22 mouse cellular contexts compared by ENCODE assay signal in the genomic region with DNA sequence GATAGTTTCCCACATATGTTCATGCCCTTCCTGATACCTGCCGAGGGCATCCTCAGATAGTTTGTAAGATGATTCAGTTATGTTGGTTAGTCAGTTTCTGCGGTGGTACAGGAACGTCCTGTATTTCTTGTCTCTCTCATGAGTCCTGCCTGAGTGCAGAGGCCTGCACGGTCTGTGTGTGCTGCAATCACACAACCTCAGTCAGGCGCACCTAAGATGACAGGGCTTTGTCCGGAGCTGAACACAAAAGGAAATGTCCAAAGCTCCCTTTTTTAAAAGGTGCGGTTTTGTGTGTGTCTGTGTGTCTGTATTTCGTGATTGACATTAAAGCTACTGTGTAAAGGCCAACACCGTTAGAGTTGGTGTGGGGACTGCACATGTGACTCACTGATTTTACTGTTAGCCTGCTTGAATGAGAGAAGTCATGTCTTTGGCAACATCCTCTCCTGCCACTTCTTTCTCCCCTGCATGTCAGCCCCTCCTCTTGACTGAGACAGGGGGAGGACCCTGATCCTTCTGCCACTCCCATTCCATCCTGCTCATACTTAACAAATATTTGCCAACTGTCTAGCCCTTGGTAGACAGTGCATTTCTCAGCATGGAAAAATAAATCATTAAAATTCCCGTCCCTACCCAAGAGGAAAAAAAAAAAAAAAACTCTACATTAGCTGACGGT. TPM values are rescaled to one million over a fixed set of nuclear protein-coding genes. Genes with fewer than 3 reads are reported as not detected.
DNase-seq lines count a peak whose midpoint lies in the region; ATAC-seq and TF ChIP-seq lines count a peak whose summit lies in the region.
"Had no signal": no experiment of that assay in that cellular context is flagged by ENCODE, and none has a peak within 500 bp of the region (broad histone marks: within the 10 kb centered on the region; RNA-seq: fewer than 3 reads in every experiment).

No protein-coding gene starts in this region.

- no peak overlapping the region for H3K9ac ChIP-seq in intestine, embryonic 14.5 days (ENCODE audit: low read length)
- no peak overlapping the region for H3K9ac ChIP-seq in intestine, embryonic 16.5 days (ENCODE audit: low read depth, low read length)
- no peak overlapping the region for H3K9ac ChIP-seq in liver, postnatal 0 days (replicated peaks)
- H3K9ac ChIP-seq in liver, embryonic 11.5 days (ENCODE audit: low read depth, low read length) = no peak overlapping the region
- H3K9ac ChIP-seq: embryonic facial prominence, embryonic 12.5 days; forebrain, embryonic 12.5 days; forebrain, embryonic 15.5 days; hindbrain, embryonic 13.5 days had no signal

- H3K4me1 ChIP-seq in intestine, embryonic 14.5 days (replicated peaks; ENCODE audit: control insufficient read depth, insufficient read depth, low read length) = no peaks in the 10 kb centered on the region
- no peaks in the 10 kb centered on the region; the same call in 1 of the 2 replicates for H3K4me1 ChIP-seq in intestine, embryonic 16.5 days (ENCODE audit: control insufficient read depth, insufficient read depth, low read length)
- no peaks in the 10 kb centered on the region for H3K4me1 ChIP-seq in liver, postnatal 0 days (ENCODE audit: insufficient read depth)
- no peaks in the 10 kb centered on the region for H3K4me1 ChIP-seq in liver, embryonic 11.5 days (replicated peaks; ENCODE audit: control insufficient read depth, insufficient read depth, low read length)
- H3K4me1 ChIP-seq in kidney, adult 2 months (ENCODE audit: control insufficient read depth, insufficient read depth, low read length) = no peaks in the 10 kb centered on the region
- H3K4me1 ChIP-seq: embryonic facial prominence, embryonic 12.5 days; forebrain, embryonic 12.5 days; forebrain, embryonic 15.5 days; hindbrain, embryonic 10.5 days; hindbrain, embryonic 13.5 days had no signal

- H3K36me3 ChIP-seq in intestine, embryonic 14.5 days (ENCODE audit: control insufficient read depth, insufficient read depth, low read length) = no peaks in the 10 kb centered on the region
- H3K36me3 ChIP-seq in intestine, embryonic 16.5 days (ENCODE audit: control insufficient read depth, insufficient read depth, low read length) = no peaks in the 10 kb centered on the region
- H3K36me3 ChIP-seq in liver, postnatal 0 days (replicated peaks; ENCODE audit: insufficient read depth, low read length) = peaks cover 2% of the 10 kb centered on the region; the same call in 1 of the 2 replicates
- H3K36me3 ChIP-seq in liver, embryonic 11.5 days (ENCODE audit: control insufficient read depth, insufficient read depth, low read length) = no peaks in the 10 kb centered on the region
- H3K36me3 ChIP-seq in kidney, adult 2 months (ENCODE audit: control insufficient read depth, insufficient read depth, low read length) = no peaks in the 10 kb centered on the region
- H3K36me3 ChIP-seq: embryonic facial prominence, embryonic 12.5 days; forebrain, embryonic 12.5 days; forebrain, embryonic 15.5 days; hindbrain, embryonic 10.5 days; hindbrain, embryonic 13.5 days had no signal

- no peaks in the 10 kb centered on the region for H3K9me3 ChIP-seq in intestine, embryonic 14.5 days (ENCODE audit: control insufficient read depth, low read length)
- H3K9me3 ChIP-seq in intestine, embryonic 16.5 days (ENCODE audit: control insufficient read depth, low read length) = no peaks in the 10 kb centered on the region
- no peaks in the 10 kb centered on the region for H3K9me3 ChIP-seq in liver, postnatal 0 days (ENCODE audit: low read length)
- no peaks in the 10 kb centered on the region for H3K9me3 ChIP-seq in liver, embryonic 11.5 days (ENCODE audit: control insufficient read depth, low read length)
- H3K9me3 ChIP-seq: embryonic facial prominence, embryonic 12.5 days; forebrain, embryonic 12.5 days; forebrain, embryonic 15.5 days; hindbrain, embryonic 10.5 days; hindbrain, embryonic 13.5 days had no signal

- H3K27me3 ChIP-seq in intestine, embryonic 14.5 days (replicated peaks; ENCODE audit: control insufficient read depth, insufficient read depth, low read length) = no peaks in the 10 kb centered on the region
- no peaks in the 10 kb centered on the region for H3K27me3 ChIP-seq in intestine, embryonic 16.5 days (replicated peaks; ENCODE audit: control insufficient read depth, insufficient read depth, low read length)
- H3K27me3 ChIP-seq in liver, postnatal 0 days (ENCODE audit: insufficient read depth, low read length) = no peaks in the 10 kb centered on the region
- no peaks in the 10 kb centered on the region for H3K27me3 ChIP-seq in liver, embryonic 11.5 days (replicated peaks; ENCODE audit: control insufficient read depth, insufficient read depth, low read length)
- H3K27me3 ChIP-seq in kidney, adult 2 months (replicated peaks; ENCODE audit: control insufficient read depth, insufficient read depth, low read length) = no peaks in the 10 kb centered on the region
- H3K27me3 ChIP-seq: embryonic facial prominence, embryonic 12.5 days; forebrain, embryonic 12.5 days; forebrain, embryonic 15.5 days; hindbrain, embryonic 13.5 days had no signal

- H3K27ac ChIP-seq in intestine, embryonic 14.5 days (ENCODE audit: low read depth) = no peak overlapping the region
- H3K27ac ChIP-seq in intestine, embryonic 16.5 days (ENCODE audit: low read length) = no peak overlapping the region
- no peak overlapping the region for H3K27ac ChIP-seq in liver, postnatal 0 days (ENCODE audit: low read depth)
- no peak overlapping the region for H3K27ac ChIP-seq in liver, embryonic 11.5 days (ENCODE audit: low read depth, low read length)
- no peak overlapping the region for H3K27ac ChIP-seq in kidney, adult 2 months (ENCODE audit: insufficient read depth, low read depth, low read length)
- H3K27ac ChIP-seq: embryonic facial prominence, embryonic 12.5 days; forebrain, embryonic 12.5 days; forebrain, embryonic 15.5 days; hindbrain, embryonic 10.5 days; hindbrain, embryonic 13.5 days had no signal

- DNase-seq in intestine, embryonic 14.5 days (ENCODE audit: low spot score) = no peak
- DNase-seq in liver, postnatal 0 days = no peak
- DNase-seq in liver, embryonic 11.5 days (ENCODE audit: low spot score) = no peak
- DNase-seq in kidney, adult 2 months = no peak
- no peak for DNase-seq in kidney, adult 8-10 months
- DNase-seq: adrenal gland, adult 8-10 months; adrenal gland, postnatal 36 days; cerebellum, adult 18-20 months; cerebellum, adult 9-10 months; cerebellum, postnatal 14 days; gastrocnemius, postnatal 25 days had no signal

- TF ChIP-seq EP300 in liver, postnatal 0 days (IDR thresholded peaks at IDR 0.05; ENCODE audit: low read depth) = no peak

- no peak overlapping the region for H3K4me3 ChIP-seq in intestine, embryonic 14.5 days (ENCODE audit: low read depth, low read length)
- H3K4me3 ChIP-seq in intestine, embryonic 16.5 days (ENCODE audit: low read length) = no peak overlapping the region
- H3K4me3 ChIP-seq in liver, postnatal 0 days (ENCODE audit: low read depth, low read length) = no peak overlapping the region
- H3K4me3 ChIP-seq in liver, embryonic 11.5 days (ENCODE audit: low read depth, low read length) = no peak overlapping the region
- no peak overlapping the region for H3K4me3 ChIP-seq in kidney, adult 2 months (ENCODE audit: insufficient read depth, low read depth, low read length)
- H3K4me3 ChIP-seq: embryonic facial prominence, embryonic 12.5 days; erythroblast, embryonic 14.5 days; forebrain, embryonic 12.5 days; forebrain, embryonic 15.5 days; hindbrain, embryonic 10.5 days; hindbrain, embryonic 13.5 days had no signal

- TF ChIP-seq CTCF in liver, postnatal 0 days (IDR thresholded peaks at IDR 0.05; ENCODE audit: low read depth) = no peak
- TF ChIP-seq CTCF in kidney, adult 2 months (conservative IDR thresholded peaks at IDR 0.05; ENCODE audit: insufficient read depth, insufficient read length, low read depth, low read length) = no peak

- TF ChIP-seq POLR2A in kidney, adult 2 months (IDR thresholded peaks at IDR 0.05; ENCODE audit: low read depth, low read length) = no peak

- 83% methylated on average over 11 of the region's 11 CpGs for WGBS in intestine, embryonic 14.5 days
- 76% methylated on average over 11 of the region's 11 CpGs for WGBS in intestine, embryonic 16.5 days
- 67% methylated on average over 11 of the region's 11 CpGs for WGBS in liver, postnatal 0 days (ENCODE audit: insufficient replicate concordance)
- 81% methylated on average over 11 of the region's 11 CpGs for WGBS in liver, embryonic 11.5 days
- WGBS in kidney, adult 2 months = 82% methylated on average over 11 of the region's 11 CpGs

- 0 out of 2 replicates have a peak, but pooled peaks have one; percentile 32 for ATAC-seq in intestine, embryonic 14.5 days (replicated peaks; ENCODE audit: low FRiP score, low TSS enrichment, low read depth)
- ATAC-seq in intestine, embryonic 16.5 days = no peak
- peak; percentile 23; the same call in 1 of the 2 replicates for ATAC-seq in liver, postnatal 0 days
- ATAC-seq in liver, embryonic 11.5 days (replicated peaks; ENCODE audit: low FRiP score) = no peak
- ATAC-seq in megakaryocyte, adult 5-6 weeks (ENCODE audit: poor library complexity, severe bottlenecking) = peak; percentile 78
- ATAC-seq: activated CD4-positive, CD25-positive, alpha-beta regulatory T cell, adult 4 months; forebrain, embryonic 15.5 days; hindbrain, embryonic 16.5 days had no signal

- no peak overlapping the region for H3K4me2 ChIP-seq in intestine, embryonic 14.5 days (ENCODE audit: low read length)
- H3K4me2 ChIP-seq in intestine, embryonic 16.5 days (ENCODE audit: low read depth, low read length) = no peak overlapping the region
- no peak overlapping the region for H3K4me2 ChIP-seq in liver, postnatal 0 days (ENCODE audit: low read depth, low read length)
- H3K4me2 ChIP-seq in liver, embryonic 11.5 days = no peak overlapping the region
- H3K4me2 ChIP-seq: embryonic facial prominence, embryonic 12.5 days; forebrain, embryonic 12.5 days; forebrain, embryonic 15.5 days; heart, embryonic 11.5 days; hindbrain, embryonic 13.5 days had no signal

RNA-seq across cellular contexts. Expression of a gene that starts 14.4 kb away (rescaled TPM):
- 0.65 and 1.1 TPM in 2 replicates for polyA plus RNA-seq in intestine, embryonic 14.5 days (2014; fragmentation: Nextera tagmentation; extraction: Ambion mirVana)
- 1.8 and 2.2 TPM in 2 replicates for polyA plus RNA-seq in intestine, embryonic 16.5 days (2015; fragmentation: Nextera tagmentation; extraction: Ambion mirVana)
- polyA plus RNA-seq in liver, postnatal 0 days (2015; fragmentation: Nextera tagmentation; extraction: Ambion mirVana) = 15.5 and 18.4 TPM in 2 replicates
- polyA plus RNA-seq in liver, embryonic 11.5 days (2014; fragmentation: Nextera tagmentation; extraction: Ambion mirVana) = 0.29 and 0.86 TPM in 2 replicates
- total RNA-seq in megakaryocyte, adult 5-6 weeks (2015) = 0.07 and 0.76 TPM in 2 replicates
- total RNA-seq in megakaryocyte, adult 5-6 weeks (2017) = 0.55 and 1.1 TPM in 2 replicates
- polyA plus RNA-seq in kidney, adult 2 months (2012; rRNA removed) = 8.4 and 8.7 TPM in 2 replicates
- polyA plus RNA-seq: activated CD4-positive, CD25-positive, alpha-beta regulatory T cell, adult 4 months had no signal

Comparison
In these comparisons a context has a peak if more than half of its experiments do, and no peak if none do; other contexts are left out.
1. ATAC-seq: peak in intestine, embryonic 14.5 days (single experiment), liver, postnatal 0 days (single experiment) and megakaryocyte, adult 5-6 weeks (single experiment); none in intestine, embryonic 16.5 days (single experiment) and liver, embryonic 11.5 days (single experiment).